Mouse (Mus musculus) liver, embryonic 13.5 days (tissue): ENCODE data around the gene Rdh16. TPM values are rescaled to one million over a fixed set of nuclear protein-coding genes. Genes with fewer than 3 reads are reported as not detected.
"Not testable (repeated sequence)": the region's sequence is repeated elsewhere in the genome, so short reads cannot be mapped to it uniquely, and the experiment has no call there.

Experiments
- ATAC-seq: fragments of 200-750 bp; cut with Nextera tagmentation; 2 replicates; pipeline ENCODE4 v1.8.0; 2017; ENCODE audit warnings: low read depth, mild to moderate bottlenecking, moderate number of reproducible peaks, moderate library complexity
- DNase-seq: peaks from one replicate; pipeline ENCODE4 v3.0.0; 2022
- H3K27ac ChIP-seq: fragments of 300-500 bp; sonication (generic); 2 replicates; pipeline ENCODE4 v1.5.1; 2015; ENCODE audit warnings: moderate library complexity, mild to moderate bottlenecking, inconsistent platforms
- H3K27me3 ChIP-seq: fragments of 300-500 bp; sonication (generic); 2 replicates; pipeline ENCODE4 v1.6.1; 2015; ENCODE audit warnings: mild to moderate bottlenecking, inconsistent platforms
- H3K36me3 ChIP-seq: fragments of 300-500 bp; sonication (generic); 2 replicates; pipeline ENCODE4 v1.6.1; 2015; ENCODE audit warnings: mild to moderate bottlenecking, inconsistent platforms
- H3K4me1 ChIP-seq: fragments of 300-500 bp; sonication (generic); replicated peaks from 2 replicates; pipeline ENCODE4 v1.6.1; 2015; ENCODE audit warnings: inconsistent platforms
- H3K4me2 ChIP-seq: fragments of 300-500 bp; sonication (generic); 2 replicates; pipeline ENCODE4 v1.6.1; 2015; ENCODE audit warnings: inconsistent platforms, mild to moderate bottlenecking, moderate library complexity
- H3K4me3 ChIP-seq: fragments of 300-500 bp; sonication (generic); replicated peaks from 2 replicates; pipeline ENCODE4 v1.5.1; 2015; ENCODE audit warnings: mild to moderate bottlenecking, inconsistent platforms
- H3K9ac ChIP-seq: fragments of 300-500 bp; sonication (generic); 2 replicates; pipeline ENCODE4 v1.6.1; 2015; ENCODE audit warnings: mild to moderate bottlenecking, inconsistent platforms
- H3K9me3 ChIP-seq: fragments of 300-500 bp; sonication (generic); replicated peaks from 2 replicates; pipeline ENCODE4 v1.6.1; 2016; ENCODE audit warnings: inconsistent platforms
- WGBS: fragments of 180-500 bp; shearing (Covaris S2); methylation state at CpG from one replicate; pipeline ENCODE4 v1.1.7; 2015; ENCODE audit not compliant: insufficient replicate concordance; 5-methylcytosine and 5-hydroxymethylcytosine counted together
- polyA plus RNA-seq: library from polyadenylated mRNA; unstranded; fragments of >200 nt; fragmentation: Nextera tagmentation; extraction: Ambion mirVana; gene quantifications from 2 replicates; pipeline ENCODE4 v1.2.1, GENCODE M21; 2015

Rdh16 gene
- 0.05 TPM in 1 of 2 replicates, not detected in the other for polyA plus RNA-seq

DNA sequence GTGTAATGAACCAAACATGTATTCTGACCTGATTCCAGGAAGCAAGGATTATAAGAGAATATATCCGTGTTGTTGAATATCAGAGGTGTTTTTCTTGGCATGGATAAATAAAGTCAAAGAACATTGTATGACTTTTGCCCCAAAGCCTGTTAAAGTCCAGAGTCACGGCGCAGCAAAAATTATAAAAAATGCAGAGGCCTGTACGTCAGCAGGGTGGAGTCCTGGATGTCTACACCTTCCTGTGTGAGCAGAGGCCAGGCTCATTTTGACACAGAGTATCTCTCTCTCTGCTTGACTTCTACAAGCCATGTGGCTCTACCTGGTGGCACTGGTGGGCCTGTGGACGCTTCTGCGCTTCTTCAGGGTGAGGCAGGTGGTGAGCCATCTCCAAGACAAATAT lies at the start of gene Rdh16:
Gene Rdh16 (plus strand): TSS at position 262 of the 400 bp plus-strand sequence.
- no peak within 1 kb of the TSS for H3K4me2 ChIP-seq
- no peak within 1 kb of the TSS for H3K4me3 ChIP-seq
- 67% methylated on average over 6 of the region's 6 CpGs for WGBS
- H3K4me1 ChIP-seq: no peaks in the 10 kb centered on the region
- H3K27ac ChIP-seq: no peak within 1 kb of the TSS
- H3K36me3 ChIP-seq: no peaks in the 10 kb centered on the region
- H3K27me3 ChIP-seq: no peaks in the 10 kb centered on the region
- H3K9me3 ChIP-seq: no peaks in the 10 kb centered on the region
- ATAC-seq (no peak), DNase-seq (no peak)
- no peak within 1 kb of the TSS for H3K9ac ChIP-seq

DNA sequence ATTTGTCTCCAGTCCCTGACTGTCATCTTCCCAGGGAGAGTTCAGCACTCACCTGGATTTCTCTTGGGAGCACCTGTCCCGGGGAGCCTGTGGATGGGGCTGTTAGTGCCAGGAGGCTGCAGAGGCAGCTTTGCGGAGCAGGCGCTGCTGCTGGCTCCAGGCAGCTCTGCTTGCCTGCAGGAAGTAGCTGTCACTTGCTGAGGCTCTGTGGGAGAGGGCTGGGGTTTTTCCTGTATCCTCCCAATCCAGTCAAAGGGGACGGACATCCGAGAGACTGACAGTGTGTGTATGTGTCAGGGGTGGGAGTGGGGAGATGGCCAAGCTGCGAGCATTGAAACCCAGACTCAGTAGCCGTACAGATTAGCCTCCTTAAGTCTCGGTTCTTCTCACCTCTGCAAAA lies 49.4 kb upstream of the Rdh16 start, which contains the start of gene Gpr182:
Gene Gpr182 (minus strand): TSS at position 185 of the 400 bp plus-strand sequence.
- Histone ChIP-seq H3K4me3 (peak within 1 kb of the TSS; percentile 27), H3K9ac (peak within 1 kb of the TSS; percentile 4; the same call in 1 of the 2 replicates), H3K4me1 (peaks cover 56% of the 10 kb centered on the region), H3K27me3 (no peaks in the 10 kb centered on the region), H3K4me2 (peak within 1 kb of the TSS; percentile 28), H3K9me3 (no peaks in the 10 kb centered on the region), H3K36me3 (peaks cover 15% of the 10 kb centered on the region), H3K27ac (peak within 1 kb of the TSS; percentile 50)
- ATAC-seq: peak; percentile 34
- WGBS: 29% methylated on average over 8 of the region's 8 CpGs
- no peak for DNase-seq

DNA sequence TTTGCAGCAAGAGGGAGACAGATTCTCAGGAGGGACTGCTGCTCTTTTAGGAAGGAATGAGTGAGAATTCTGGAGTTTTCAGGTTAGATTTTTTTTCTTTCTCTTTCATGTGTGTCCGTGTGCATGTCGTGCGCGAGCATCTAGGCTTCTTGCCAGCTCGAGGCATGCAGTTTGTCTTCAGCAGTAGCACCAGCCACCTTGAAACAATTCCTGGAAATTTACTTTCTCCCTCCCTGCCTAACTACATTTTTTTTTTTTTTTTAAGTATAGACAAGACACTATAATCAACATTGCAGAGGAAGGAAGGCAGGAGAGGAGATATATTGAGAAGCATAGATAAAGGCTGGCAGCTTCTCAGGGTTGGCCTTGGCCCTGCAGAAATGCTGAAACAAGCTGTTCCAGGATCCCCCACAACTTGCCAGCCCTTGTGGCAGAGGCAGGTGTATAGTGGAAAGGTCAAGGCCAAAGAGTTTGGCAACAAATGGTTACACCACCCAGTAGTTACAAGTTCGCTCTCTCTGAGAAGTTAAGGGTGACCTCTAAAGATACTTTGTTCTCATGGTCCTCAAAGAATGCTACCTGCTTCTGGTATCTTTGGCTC lies 46.3 kb upstream of the Rdh16 start:
- H3K9ac ChIP-seq: no peak overlapping the region
- H3K27me3 ChIP-seq: no peaks in the 10 kb centered on the region
- H3K9me3 ChIP-seq: 0 out of 2 replicates have a peak, but pooled peaks cover 4% of the 10 kb centered on the region
- H3K4me2 ChIP-seq: no peak overlapping the region
- no peak overlapping the region; the same call in 1 of the 2 replicates for H3K27ac ChIP-seq
- no peak overlapping the region for H3K4me3 ChIP-seq
- peaks cover 52% of the 10 kb centered on the region for H3K4me1 ChIP-seq
- H3K36me3 ChIP-seq: no peaks in the 10 kb centered on the region
- DNase-seq (no peak), ATAC-seq (no peak)
- 41% methylated on average over 6 of the region's 6 CpGs for WGBS

DNA sequence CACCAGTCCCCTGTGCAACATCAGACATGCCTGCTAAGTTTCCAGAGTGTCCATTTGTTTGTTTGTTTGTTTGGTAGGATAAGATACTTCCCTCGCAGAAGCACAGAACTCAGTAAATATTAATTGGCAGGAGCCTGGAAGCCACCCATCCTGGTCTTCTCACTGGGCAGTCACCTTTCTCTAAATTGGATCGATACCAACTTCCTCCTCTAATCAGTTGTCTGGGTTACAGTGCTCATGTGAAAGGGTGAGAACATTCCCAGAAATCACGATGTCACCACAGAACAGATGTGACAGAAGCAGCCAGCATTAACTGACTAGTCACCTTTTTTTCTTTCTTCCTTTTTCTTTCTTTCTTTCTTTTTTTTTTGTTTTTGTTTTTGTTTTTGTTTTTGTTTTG lies 45.7 kb upstream of the Rdh16 start:
- 36% methylated on average over 3 of the region's 3 CpGs for WGBS
- Histone ChIP-seq H3K9me3 (0 out of 2 replicates have a peak, but pooled peaks cover 4% of the 10 kb centered on the region), H3K4me1 (peaks cover 49% of the 10 kb centered on the region), H3K27ac (no peak overlapping the region), H3K27me3 (no peaks in the 10 kb centered on the region), H3K4me2 (no peak overlapping the region), H3K9ac (no peak overlapping the region), H3K4me3 (no peak overlapping the region), H3K36me3 (no peaks in the 10 kb centered on the region)
- DNase-seq (no peak), ATAC-seq (no peak)

DNA sequence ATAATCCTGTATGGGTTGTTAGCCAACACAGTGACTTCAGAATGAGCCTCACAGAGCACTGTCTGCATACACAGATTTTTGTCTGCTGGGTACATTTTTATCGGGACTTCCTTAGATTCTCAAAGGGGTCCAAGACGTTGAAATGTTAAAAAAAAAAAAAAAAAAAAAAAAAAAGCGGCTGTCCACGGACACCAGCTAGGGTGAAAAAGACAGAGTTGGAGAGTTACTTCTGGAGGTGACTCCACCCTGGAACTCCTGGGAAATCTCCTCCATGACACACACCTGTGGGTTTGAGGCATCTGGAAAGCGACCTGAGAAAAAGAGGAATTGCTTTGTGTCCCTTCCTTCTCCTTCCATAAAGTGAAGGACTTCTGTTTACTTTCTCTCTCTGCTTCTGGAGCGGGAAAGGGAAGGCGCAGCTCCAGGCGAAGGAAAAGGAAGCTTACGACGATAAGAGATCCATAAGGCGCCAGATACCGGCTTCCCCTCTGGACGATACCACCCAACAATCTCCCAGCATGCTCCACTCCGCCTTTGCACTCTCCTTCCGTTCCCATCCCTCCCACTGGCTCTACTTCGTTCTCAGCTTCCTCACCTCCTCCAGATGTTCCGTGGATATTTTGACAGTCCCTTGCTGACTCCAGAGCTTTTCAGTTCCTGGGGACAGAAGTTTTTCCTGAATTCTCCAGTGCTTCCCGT lies 45.0 kb upstream of the Rdh16 start:
- H3K9ac ChIP-seq: no peak overlapping the region
- DNase-seq: no peak

DNA sequence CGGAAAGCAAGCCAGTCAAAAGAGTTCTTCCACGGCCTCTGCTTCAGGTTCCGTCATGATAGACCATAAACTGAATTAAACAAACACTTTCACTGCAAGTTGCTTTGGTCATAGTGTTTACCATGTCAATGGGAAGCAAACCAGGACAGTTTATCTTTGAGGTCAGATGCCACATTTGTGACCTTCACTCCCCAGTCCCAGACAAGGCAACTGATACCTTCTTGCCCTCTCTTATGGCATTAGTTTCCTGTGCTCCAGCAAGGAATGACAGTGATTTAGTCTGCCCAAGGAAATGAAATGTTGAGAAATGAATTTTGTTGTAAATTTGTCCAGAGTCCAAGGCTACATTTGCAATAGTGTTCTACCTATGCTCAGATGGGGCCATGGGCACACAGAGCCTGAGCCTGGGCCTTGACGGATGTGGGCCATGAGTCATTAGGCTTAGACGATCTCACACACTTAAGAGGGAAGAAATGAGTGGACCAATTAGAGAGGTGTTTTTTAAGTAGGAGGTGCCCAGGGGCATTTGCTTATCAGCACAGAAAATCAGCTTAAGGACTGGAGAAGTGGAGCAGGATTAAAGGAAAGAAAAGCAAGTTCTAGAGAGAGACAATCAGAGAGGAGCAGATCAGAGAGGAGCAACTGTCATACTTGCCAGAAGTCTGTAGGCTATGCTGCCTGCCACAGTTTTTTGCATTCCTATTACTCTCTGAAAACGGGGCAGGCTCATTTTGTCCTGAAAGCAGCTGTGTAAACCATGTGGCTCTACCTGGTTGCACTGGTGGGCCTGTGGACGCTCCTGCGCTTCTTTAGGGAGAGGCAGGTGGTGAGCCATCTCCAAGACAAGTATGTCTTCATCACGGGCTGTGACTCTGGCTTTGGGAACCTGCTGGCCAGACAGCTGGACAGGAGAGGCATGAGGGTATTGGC lies 41.5 kb upstream of the Rdh16 start, which contains the start of the genes Rdh1 and Rdh16f1:
Gene Rdh1 (plus strand): TSS at position 541 of the 930 bp plus-strand sequence.
Gene Rdh16f1 (plus strand): TSS at position 607 of the 930 bp plus-strand sequence.
- Histone ChIP-seq H3K4me3 (no peak within 1 kb of the TSS), H3K9me3 (0 out of 2 replicates have a peak, but pooled peaks cover 4% of the 10 kb centered on the region), H3K27ac (peak within 1 kb of the TSS; percentile 47), H3K36me3 (no peaks in the 10 kb centered on the region), H3K27me3 (no peaks in the 10 kb centered on the region), H3K4me1 (peaks cover 36% of the 10 kb centered on the region), H3K9ac (no peak within 1 kb of the TSS), H3K4me2 (no peak within 1 kb of the TSS)
- 0 out of 2 replicates have a peak, but pooled peaks have one; percentile 27 for ATAC-seq
- WGBS: 62% methylated on average over 9 of the region's 9 CpGs
- no peak for DNase-seq

More for the DNA sequence above, 45.0 kb upstream of the Rdh16 start:
- H3K27ac ChIP-seq: no peak overlapping the region; the same call in 1 of the 2 replicates
- H3K4me2 ChIP-seq: peak overlapping the region; percentile 54
- H3K4me1 ChIP-seq: peaks cover 47% of the 10 kb centered on the region
- no peaks in the 10 kb centered on the region for H3K27me3 ChIP-seq
- 0 out of 2 replicates have a peak, but pooled peaks cover 4% of the 10 kb centered on the region for H3K9me3 ChIP-seq
- no peak for ATAC-seq
- no peaks in the 10 kb centered on the region for H3K36me3 ChIP-seq
- 14% methylated on average over 18 of the region's 18 CpGs for WGBS
- peak overlapping the region; percentile 29 for H3K4me3 ChIP-seq

DNA sequence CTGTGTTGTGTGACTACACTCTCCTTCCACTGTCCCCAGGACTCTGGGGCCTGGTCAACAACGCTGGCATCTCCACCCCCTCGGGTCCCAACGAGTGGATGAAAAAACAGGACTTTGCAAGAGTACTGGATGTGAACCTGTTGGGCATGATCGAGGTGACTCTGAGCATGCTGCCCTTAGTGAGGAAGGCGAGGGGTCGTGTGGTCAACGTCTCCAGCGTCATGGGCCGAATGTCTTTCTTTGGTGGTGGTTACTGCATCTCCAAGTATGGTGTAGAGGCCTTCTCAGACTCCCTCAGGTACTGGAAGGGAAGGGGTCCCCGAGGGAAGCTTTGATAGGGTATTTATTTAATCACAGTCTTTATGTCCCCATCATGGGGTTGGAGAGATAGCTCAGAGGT lies 38.0 kb upstream of the Rdh16 start:
- 63% methylated on average over 10 of the region's 10 CpGs for WGBS
- H3K36me3 ChIP-seq, H3K9me3 ChIP-seq, DNase-seq, H3K4me2 ChIP-seq, H3K27me3 ChIP-seq, H3K9ac ChIP-seq, H3K4me3 ChIP-seq, H3K27ac ChIP-seq, ATAC-seq: not testable (repeated sequence)
- peaks cover 16% of the 10 kb centered on the region for H3K4me1 ChIP-seq

DNA sequence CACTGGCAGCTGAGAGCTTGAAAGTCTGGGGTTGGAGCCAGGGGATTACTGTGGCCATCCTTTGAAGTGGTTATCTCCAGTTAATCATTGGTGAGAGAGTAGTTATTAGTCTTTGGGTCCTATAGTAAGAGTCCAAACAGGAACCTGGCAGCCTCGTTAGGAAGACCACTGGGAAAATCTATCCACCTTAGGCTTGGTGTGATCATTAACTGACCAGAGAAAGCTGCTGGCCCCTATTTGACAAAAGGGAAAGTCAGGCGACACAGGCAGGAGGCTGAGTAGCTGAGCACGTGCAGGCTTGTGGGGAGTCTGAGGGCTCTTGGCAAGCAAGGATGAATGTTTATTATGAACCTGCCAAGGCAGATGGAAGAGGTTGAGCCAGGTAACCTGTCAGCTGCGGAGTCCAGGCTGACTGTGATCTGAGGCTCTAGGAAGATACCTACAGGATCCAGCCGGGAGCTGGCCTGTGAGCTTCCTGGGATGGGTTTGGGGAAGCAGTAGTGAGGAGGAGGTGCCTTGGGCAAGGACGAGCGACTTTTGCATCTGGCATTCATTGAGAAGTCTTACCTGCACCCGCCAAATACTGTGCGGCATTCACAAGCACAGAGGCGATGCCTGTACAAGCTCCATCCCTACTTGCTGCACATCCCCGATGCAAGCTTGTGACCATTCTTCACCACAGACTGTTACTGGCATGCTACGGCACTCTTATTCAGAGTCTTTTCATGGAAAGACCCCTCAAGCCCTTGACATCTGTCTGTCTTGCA lies 36.9 kb upstream of the Rdh16 start:
- ATAC-seq: peak; percentile 76
- H3K4me2 ChIP-seq: no peak overlapping the region
- H3K27ac ChIP-seq: peak overlapping the region; percentile 69
- no peaks in the 10 kb centered on the region for H3K9me3 ChIP-seq
- no peak overlapping the region for H3K4me3 ChIP-seq
- H3K4me1 ChIP-seq: peaks cover 10% of the 10 kb centered on the region
- no peak overlapping the region for H3K9ac ChIP-seq
- no peak for DNase-seq
- no peaks in the 10 kb centered on the region for H3K36me3 ChIP-seq
- WGBS: 56% methylated on average over 12 of the region's 12 CpGs
- no peaks in the 10 kb centered on the region for H3K27me3 ChIP-seq

DNA sequence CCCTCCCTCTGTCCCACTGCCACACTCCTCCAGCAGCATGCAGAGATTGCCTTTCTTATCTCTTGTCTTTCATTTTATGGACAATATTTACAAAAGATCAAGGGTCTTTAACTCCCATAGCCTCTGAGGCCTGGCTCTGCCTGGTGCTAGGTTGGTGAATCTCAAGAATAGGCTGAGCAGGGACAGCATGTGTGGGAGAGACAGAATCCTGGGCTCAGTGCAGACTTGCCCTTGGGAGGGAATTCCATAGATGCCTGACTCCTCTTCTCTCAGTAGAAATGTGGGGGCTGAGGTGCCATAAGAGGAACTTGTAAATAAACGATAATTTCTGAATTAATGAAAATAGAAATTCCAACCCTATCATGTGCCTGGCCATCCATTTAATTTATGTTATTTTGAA lies 34.4 kb upstream of the Rdh16 start:
- DNase-seq: no peak
- 69% methylated on average over 1 of the region's 1 CpGs for WGBS
- Histone ChIP-seq H3K27me3 (no peaks in the 10 kb centered on the region), H3K4me1 (peaks cover 4% of the 10 kb centered on the region; the same call in 1 of the 2 replicates), H3K36me3 (no peaks in the 10 kb centered on the region), H3K9me3 (no peaks in the 10 kb centered on the region), H3K27ac (no peak overlapping the region), H3K4me3 (no peak overlapping the region), H3K4me2 (no peak overlapping the region), H3K9ac (no peak overlapping the region)
- ATAC-seq: no peak

DNA sequence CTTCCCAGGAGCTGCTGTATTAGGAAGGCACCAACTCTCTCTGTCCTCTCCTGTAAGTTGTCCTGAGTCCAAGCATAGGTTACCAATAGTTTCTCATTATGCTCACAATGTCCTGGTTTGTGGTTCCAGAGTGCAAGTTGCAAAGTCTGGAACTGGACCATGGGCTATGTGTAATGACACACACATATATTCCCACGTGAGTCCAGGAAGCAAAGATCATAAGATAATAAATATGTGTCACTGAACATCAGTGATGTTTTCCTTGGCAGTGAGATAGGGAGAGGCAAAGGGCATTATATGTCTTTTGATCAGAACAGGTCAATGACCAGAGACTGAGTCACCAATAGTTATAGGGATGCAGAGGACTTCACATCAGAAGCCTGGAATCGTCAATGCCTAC lies 24.9 kb upstream of the Rdh16 start, which contains the start of gene Rdh9:
Gene Rdh9 (plus strand): TSS at position 376 of the 400 bp plus-strand sequence.
- ATAC-seq: no peak
- Histone ChIP-seq H3K4me3 (no peak within 1 kb of the TSS), H3K4me1 (no peaks in the 10 kb centered on the region), H3K27ac (no peak within 1 kb of the TSS), H3K4me2 (no peak within 1 kb of the TSS), H3K36me3 (no peaks in the 10 kb centered on the region), H3K9me3 (no peaks in the 10 kb centered on the region), H3K9ac (no peak within 1 kb of the TSS), H3K27me3 (no peaks in the 10 kb centered on the region)
- 46% methylated on average over 2 of the region's 2 CpGs for WGBS
- no peak for DNase-seq
